Comparison of ENCODE assay signal across 17 mouse cellular contexts in the genomic region with DNA sequence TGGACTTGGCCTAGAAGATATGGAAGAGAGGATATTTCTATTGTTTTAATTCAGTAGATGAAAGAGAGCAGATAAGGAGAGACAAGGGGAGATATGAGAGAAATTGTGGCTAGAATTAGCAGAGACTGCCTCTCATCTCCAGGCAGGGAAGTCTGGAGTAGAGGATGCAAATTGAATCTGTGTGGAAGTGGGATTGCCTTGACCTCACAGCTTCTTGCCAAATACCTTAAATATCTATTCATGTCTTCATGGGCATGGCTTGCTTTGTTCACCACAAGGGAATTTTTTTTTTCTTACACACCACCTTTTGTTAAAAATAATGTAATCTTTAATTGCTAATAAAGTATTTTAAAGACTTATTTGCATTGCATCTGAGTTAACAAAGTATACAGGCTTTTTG.
"Had no signal": no experiment of that assay in that cellular context is flagged by ENCODE, and none has a peak within 500 bp of the region (broad histone marks: within the 10 kb centered on the region; RNA-seq: fewer than 3 reads in every experiment).

No protein-coding gene starts in this region.

- H3K27ac ChIP-seq: lung, embryonic 15.5 days; macrophage; midbrain, embryonic 10.5 days; midbrain, embryonic 12.5 days; neural tube, embryonic 12.5 days had no signal

- DNase-seq: liver, postnatal 0 days; lung, adult 2 months; lung, postnatal 14 days; lung, postnatal 36 days; midbrain, embryonic 14.5 days; right cerebral cortex, postnatal 14 days; spleen, adult 18-20 months; thymus, adult 18-20 months; thymus, postnatal 14 days; thymus, postnatal 36 days had no signal

- H3K4me1 ChIP-seq: midbrain, embryonic 10.5 days; midbrain, embryonic 12.5 days; neural tube, embryonic 12.5 days had no signal

- H3K9me3 ChIP-seq: lung, embryonic 15.5 days; midbrain, embryonic 10.5 days; midbrain, embryonic 12.5 days; neural tube, embryonic 12.5 days had no signal

- ATAC-seq: liver, postnatal 0 days; lung, postnatal 0 days; midbrain, embryonic 16.5 days had no signal

- H3K4me2 ChIP-seq: lung, embryonic 15.5 days; midbrain, embryonic 12.5 days; neural tube, embryonic 12.5 days had no signal

- H3K4me3 ChIP-seq: lung, embryonic 15.5 days; midbrain, embryonic 10.5 days; midbrain, embryonic 12.5 days; neural tube, embryonic 12.5 days had no signal

- H3K9ac ChIP-seq: liver, postnatal 0 days; lung, embryonic 15.5 days; midbrain, embryonic 12.5 days; neural tube, embryonic 12.5 days had no signal

- H3K36me3 ChIP-seq: lung, embryonic 15.5 days; midbrain, embryonic 10.5 days; midbrain, embryonic 12.5 days; neural tube, embryonic 12.5 days had no signal

- H3K27me3 ChIP-seq: lung, embryonic 15.5 days; midbrain, embryonic 12.5 days; neural tube, embryonic 12.5 days had no signal
